Mouse (Mus musculus) large intestine, adult 2 months (tissue): ENCODE data around the gene Cacna1e. TPM values are rescaled to one million over a fixed set of nuclear protein-coding genes. Genes with fewer than 3 reads are reported as not detected.

Experiments
- DNase-seq: peaks from one replicate; pipeline ENCODE4 v3.0.0-alpha.2; 2012; ENCODE audit warnings: low read depth, low spot score
- WGBS: fragments of 180-500 bp; shearing (Covaris S2); methylation state at CpG from one replicate; pipeline ENCODE4 v1.1.7; 2018; 5-methylcytosine and 5-hydroxymethylcytosine counted together
- polyA plus RNA-seq: library from polyadenylated mRNA; depleted of rRNA; stranded (reverse); fragments of >200 nt; gene quantifications from 2 replicates; pipeline ENCODE4 v1.2.3, GENCODE M21; 2012

Gene Cacna1e
- polyA plus RNA-seq, 1 experiment: 0.82 TPM

DNA sequence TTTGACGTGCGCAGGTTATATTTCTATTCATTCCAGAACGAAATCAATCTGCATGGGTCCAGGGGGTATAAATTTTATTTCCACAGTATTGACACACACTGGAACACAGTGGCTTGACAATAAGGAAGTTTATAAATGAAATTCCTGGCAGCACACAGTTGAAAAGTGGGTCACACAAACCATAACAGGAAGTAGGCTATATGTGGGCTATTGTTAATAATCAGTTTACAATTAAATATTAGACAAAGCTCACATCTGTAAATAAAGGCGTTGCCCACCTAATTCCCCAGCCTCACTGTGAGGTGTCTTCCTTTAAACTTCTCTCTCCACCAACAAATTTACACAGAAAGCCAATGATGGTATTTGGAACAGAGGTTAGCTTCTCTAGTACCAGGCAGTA is 305.6 kb downstream of the Cacna1e start:
- 33% methylated on average over 4 of the region's 4 CpGs for WGBS
- DNase-seq: no peak

DNA sequence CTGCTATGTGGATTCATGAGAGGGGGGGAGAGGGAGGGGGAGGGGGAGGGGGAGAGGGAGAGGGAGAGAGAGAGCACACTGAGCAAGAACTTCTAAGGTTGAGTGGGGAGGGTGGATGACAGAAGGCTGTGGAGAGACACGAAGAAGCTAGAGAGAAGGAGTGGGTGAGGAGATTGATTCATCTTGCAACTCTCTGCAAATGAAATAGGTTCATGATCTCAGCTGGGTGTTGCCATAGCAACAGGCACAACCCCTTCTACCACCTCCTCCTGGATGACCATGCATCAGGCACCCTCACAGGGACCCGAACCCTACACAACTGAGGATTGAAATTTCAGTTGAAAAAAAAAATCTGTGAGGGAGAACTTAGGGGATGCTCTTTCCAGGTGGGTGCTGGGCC is 307.9 kb downstream of the Cacna1e start:
- 87% methylated on average over 2 of the region's 2 CpGs for WGBS
- DNase-seq: no peak

DNA sequence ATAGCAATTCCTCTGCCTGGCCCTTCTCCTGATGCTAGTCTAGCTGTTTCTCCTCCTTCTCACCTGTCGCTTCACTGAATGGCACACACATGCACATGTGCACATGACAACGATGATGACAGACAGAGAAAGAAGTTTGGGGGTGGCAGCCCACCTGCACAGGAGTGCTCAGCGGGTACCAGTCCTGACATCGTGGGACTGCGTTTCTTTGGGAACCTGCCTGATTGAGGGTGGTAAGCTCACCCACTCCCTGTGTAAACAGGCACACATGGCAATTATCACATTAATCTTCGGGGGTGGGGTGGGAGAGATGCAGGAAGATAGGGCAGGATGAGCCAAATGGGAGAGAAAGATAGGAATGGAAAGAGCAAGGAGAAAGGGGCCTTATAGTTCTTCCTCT is 318.3 kb downstream of the Cacna1e start:
- DNase-seq: no peak
- 59% methylated on average over 6 of the region's 6 CpGs for WGBS

DNA sequence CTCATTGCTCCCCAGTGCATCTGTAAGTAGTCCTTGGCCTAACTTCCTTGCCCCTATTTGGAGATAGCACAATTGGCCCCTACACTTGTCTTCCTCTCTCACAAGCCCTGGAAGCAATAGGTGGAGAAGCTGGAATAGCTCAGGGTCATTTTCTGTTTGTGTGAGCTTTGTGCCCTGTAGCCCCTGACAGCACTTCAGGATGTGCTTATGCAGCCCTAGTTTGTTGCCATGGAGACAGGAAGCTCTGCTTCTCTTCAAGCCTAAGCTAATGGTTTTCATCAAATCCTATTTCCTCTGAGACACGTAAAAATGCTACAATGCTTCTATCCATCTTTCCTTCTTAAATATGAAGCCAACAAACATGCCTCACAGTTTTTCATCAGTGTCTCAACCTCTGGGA is 328.5 kb downstream of the Cacna1e start:
- 40% methylated on average over 1 of the region's 1 CpGs for WGBS

DNA sequence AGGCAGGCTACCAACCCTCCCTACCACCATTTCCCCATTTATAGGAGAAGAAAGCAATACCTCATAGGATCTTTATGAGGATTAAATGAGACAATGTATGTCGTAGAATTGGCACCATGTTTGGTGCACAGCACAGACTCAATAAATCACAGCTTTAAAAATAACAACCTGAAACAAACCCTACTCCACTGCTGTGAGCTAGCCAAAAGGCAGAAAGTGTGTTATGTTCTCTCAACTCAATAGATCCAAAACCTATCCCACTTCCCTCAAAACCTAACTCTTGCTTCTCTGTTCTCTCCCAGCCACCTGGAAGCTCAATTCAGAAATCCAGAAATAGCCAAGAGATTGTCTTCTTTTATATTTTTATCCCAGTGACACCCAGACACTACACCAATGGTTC is 331.2 kb downstream of the Cacna1e start:
- DNase-seq: no peak
- 30% methylated on average over 1 of the region's 1 CpGs for WGBS

More for the DNA sequence above, 328.5 kb downstream of the Cacna1e start:
- no peak for DNase-seq

DNA sequence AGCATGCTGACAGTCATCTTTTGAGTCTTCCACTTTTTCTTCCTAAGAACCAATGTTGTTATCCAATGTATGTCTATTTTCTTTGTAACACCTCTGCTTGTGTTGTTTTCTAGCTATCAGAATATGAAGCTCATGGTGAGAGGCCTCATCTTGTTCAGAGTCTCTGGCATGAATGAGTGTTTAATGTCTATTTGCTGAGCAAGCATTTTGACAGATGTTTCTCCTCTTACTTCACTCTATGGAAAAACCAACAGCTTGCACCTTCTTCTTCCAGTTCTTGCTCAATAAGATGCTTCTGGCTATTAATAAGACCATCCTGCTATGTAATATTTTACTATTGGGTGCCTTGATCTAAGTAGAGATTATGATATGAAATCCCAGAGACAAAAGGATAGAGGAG is 346.9 kb downstream of the Cacna1e start:
- DNase-seq: no peak

DNA sequence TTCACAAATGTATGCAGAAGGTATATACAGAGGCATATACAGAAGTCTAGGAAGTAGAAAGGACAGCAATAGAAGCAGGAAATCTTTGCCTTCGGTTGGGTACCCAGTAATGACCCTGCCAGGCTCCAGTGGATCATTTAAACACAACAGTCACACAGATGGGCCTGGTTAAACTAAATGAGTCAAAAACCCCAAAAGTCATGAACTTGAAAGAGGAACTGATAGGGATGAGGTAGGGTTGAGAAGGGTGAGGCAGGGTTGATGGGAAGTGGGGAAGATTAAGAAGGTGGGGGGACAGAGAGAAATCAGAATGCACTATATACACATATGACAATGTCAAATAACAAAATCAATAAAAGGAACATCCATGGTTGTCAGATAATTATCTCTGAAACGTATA is 347.5 kb downstream of the Cacna1e start:
- 67% methylated on average over 2 of the region's 2 CpGs for WGBS
- no peak for DNase-seq

DNA sequence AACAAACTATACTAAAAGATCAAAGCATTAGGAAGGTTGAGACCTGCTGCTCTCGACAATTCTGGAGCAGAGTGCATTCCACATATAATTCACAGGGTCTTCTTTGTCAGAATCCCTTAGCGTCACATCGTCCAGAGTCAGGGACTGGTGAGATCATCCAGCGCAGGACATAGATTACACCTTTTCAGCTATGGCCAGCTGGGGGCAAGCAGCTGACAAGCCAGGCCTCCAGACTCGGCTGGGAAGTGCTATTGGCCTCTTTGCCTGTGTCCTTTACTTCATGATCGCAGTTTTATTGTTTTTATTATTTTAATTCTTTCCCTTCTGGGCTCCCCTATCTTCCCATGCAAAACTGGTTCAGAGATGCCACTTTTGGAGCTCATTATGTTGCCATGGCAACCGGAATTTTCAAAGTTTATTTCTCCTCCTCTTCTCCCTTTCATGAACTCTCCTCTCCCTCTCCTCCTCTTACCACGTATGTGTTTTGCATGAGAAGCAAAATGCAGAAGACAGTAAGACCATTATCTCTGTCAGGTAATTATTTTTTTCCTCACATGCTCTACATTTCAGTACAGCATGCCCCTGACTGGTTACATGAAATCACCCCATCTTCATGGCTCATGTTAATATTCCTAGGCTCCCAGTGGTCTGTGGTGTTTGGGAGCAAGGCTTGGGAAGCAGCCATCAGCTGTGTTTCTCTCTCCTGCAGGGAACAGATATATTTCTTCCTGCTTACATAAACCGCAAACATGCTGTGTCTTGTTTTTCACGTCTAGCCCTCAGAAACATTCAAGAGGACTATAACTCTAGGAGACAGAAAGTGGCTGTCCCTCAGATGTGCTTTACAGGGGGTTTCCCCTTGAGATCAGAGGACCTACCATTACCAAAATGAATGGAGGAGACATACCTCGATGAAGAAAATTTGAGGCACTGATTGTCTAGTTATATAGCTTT is 351.0 kb downstream of the Cacna1e start:
- no peak for DNase-seq
- 72% methylated on average over 11 of the region's 11 CpGs for WGBS

DNA sequence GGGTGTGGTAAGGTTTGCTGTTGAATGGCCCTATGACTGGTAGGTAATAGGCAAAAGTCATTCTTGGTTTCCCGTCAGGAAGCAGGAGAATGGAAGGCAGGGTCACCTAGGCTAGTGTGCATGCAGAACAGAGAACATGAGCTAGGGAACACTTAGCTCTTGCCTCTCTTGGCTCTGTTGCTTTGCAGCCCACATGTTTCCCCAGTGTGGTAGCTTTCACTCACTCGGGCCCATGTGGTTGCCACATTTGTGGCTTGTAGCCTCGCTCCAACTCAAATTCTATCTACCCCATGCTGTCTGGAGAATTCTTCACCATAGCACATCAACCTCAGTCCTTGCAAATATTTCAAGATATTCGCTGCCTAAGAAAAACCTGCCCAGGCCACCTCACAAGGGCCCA is 354.6 kb downstream of the Cacna1e start:
- 86% methylated on average over 4 of the region's 4 CpGs for WGBS
- DNase-seq: no peak

DNA sequence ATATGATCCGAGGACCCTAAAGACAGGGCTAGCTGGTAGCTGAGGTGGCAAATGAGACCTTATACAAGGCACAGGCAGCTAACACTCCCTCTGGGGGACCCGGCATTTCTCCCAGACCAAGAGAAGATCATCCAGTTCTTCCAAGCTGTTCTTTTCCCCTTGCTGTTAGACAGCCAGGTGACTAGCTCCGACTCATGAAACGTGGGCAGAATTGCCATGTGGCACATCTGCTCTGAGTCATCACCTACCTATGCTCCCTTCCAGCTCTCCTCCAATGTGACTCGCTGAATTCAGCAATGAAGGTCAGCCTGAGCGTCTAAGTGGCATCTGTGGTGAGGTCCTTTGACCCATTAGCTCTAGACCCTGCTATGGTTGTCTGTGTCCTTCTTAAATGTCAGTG is 355.5 kb downstream of the Cacna1e start:
- no peak for DNase-seq
- WGBS: 78% methylated on average over 6 of the region's 6 CpGs

DNA sequence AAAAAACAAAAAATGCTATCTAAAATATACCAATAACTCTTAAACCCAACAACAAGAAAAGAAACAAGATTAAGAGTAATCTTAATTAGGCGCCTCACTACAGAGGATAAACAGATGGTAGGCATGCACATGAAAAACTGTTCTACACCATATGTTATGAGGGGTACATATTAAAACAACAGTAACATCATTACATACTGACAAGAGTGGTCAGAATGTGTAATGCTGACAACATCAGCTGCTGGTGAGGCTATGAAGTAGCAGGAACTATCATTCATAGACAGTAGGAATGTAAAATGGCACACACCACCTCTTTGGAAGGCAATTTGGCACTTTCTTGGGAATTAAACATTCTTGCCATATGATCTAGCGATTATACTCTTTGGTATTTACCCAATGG is 363.6 kb downstream of the Cacna1e start:
- no peak for DNase-seq
- 92% methylated on average over 2 of the region's 2 CpGs for WGBS

DNA sequence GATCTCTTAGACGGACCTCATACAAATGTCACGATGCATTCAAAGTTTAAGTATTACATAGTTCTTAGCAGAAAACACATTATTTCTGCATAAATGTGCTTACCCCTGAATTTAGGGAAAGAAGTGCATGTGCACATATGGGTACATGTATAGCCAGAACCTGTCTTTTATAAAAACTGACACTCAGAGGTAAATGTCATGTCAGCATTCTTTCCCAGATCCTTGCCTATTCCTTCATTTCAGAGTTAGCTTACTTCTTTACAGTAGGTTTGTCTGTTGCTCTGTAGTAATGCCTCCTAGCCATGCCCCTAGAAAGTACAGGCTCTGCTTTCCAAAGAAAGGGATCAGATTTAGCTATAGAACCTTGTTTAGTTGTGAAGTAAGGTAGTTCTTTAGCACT is 369.0 kb downstream of the Cacna1e start:
- no peak for DNase-seq
- 81% methylated on average over 2 of the region's 2 CpGs for WGBS

DNA sequence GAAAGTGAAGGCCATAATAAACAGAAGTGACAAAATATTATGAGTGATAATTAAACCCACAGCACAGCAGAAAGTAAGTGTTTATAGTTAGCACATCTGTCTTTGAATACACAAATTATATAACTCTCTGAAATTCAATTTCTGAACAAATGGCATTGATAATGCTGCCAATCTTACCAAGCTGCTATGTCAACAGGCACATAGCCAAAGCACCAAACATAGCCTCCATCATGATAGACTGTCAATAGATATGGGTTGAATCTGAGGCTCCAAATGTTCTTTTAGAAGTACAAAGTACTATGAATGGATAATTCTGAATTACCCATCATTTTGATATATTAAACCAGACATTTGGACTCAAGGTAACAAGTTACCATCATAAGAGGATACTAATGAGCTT is 372.6 kb downstream of the Cacna1e start:
- DNase-seq: no peak

DNA sequence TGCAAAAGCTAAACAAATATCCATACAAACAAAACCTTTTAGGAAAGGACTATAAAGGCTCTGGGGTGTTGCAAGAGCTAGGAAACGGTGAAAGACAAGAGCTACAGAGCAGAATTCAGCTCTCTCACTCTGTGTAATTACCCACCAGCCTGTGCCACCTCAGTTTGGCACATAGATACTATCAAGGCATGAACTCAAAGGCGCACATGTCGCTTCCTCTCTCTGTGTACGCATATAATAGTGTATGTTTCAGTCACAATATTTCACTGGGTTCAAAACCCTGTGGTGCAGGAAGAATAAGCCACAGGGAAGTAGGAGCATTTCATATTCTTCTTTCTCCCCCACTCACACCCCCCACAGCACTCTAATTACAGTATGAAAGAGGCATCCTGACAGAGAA is 380.3 kb downstream of the Cacna1e start:
- DNase-seq: no peak
- WGBS: 71% methylated on average over 4 of the region's 4 CpGs

DNA sequence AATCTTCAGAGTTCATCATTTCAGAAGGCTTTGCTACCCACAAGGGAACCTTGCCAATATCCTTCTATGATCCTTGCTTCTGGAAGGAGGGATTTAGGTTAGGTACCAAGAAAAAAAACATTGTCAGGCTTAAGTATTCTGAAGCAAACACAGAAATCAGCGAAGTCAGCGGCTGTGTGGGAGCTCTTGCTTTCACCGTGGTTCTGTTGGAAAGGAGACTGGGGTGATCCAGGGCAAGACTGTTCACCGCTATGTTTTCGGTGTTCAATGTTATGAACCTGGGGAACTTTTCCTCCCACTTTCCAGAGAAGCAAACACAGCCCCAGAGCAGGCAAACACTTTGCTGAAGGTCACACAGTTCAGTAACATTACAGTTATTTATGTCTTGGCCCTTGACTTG is 383.4 kb downstream of the Cacna1e start:
- DNase-seq: no peak
- 46% methylated on average over 5 of the region's 5 CpGs for WGBS

DNA sequence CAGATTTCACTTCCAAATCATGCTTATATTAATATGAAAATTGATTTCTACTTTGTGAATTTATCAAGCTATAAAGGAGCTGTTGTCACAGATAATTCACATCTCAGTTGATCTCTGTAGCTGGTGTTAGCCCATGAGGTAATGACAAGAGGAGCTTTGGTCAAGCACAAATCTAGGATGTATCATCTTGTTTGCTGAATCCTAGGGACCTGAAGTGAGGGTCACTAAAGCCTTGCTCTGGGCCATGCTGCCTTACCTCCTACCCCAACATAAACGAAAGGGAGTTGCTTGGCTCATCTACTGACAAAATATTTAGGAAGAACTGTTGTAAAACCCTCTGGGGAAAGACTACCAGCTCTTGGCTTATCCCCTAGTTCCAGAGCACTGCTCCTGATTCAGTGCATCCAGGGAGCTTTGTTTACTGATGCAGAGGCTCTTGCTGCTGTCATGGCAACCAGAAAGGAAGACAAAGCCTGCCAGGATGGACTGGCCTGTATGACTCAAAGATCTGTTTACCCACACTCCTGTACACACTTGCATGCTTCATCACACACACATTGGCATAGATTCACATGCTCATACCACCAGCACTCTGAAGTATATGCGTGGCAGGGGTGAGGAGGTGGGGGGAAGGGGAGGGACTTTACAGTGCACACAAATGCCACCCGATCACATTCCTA is 384.0 kb downstream of the Cacna1e start:
- 39% methylated on average over 3 of the region's 3 CpGs for WGBS

DNA sequence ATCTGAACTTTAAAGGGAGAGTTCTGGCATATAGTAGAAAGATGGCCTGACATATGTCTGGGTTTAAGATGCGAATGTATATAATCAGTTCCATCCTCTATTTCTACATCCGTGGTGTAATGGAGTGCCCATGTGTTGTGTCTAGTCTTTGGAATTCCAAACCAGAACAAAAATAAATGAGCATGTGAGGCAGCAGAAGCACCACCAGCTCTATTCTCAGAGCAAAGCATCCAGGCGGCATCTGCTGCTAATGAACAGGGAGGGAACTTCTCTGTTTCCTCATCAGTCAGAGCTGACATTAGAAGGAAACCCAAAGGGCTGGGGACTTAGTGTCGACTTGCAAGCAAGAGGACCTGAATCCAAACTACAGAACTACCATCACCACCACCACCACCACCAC is 385.5 kb downstream of the Cacna1e start:
- 73% methylated on average over 4 of the region's 4 CpGs for WGBS
- DNase-seq: no peak

More for the DNA sequence above, 384.0 kb downstream of the Cacna1e start:
- DNase-seq: no peak

DNA sequence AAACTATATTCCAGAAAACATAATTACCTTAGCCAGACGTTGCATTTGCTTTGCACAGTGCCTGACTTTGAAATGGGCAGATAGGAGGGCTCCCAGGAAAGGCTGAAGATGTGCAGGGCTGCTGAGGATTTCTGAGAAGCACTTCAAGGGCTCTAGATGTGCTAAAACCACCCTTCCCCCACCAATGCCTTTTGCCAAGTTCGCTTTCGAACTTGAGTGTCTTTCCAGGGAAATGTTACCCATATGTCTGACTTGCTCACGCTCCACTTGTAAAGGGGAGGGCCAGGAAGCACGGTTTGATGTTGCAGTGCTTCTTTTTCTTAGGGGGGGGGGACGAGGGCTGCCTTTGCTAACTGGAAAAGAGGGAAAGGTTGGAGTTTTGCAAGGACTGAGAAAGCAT is 393.2 kb downstream of the Cacna1e start:
- WGBS: 42% methylated on average over 6 of the region's 6 CpGs
- DNase-seq: no peak

DNA sequence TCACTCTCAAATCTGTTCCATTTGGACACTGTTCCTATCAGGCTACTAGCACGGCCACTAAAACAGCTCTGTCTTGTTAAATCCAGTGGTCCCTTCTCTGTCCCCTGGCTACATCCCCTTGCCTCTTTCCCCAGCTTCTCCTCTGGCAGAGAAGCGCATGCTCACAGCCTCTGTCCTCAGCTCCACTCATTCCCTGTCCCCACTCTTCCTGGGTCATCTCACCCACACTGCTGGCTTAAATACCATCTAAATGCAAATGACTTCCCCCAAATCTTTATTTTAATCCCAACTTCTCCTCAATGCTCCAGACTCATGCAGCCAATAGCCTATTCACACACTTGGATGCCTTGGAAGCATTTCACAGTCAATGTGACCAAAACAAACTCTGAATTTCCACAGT is 407.6 kb downstream of the Cacna1e start:
- WGBS: 80% methylated on average over 2 of the region's 2 CpGs
- no peak for DNase-seq

DNA sequence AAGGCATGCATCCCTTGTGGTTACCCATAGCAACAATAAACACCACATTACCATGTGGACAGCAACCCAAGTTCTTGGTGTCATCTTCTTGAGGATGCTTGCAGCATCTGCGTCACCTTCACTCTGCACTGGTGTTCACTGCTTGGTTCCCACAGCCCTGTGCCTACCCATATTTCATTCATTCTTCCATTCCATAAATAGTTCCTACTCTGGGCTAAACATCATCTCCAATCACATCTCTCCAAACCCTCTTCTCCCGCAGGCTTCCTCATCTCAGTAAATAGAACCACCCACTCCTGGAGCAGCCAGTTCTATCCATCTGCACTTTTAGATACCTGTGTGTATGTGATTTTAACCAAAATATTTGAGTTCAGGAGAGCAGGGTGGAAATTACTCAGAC is 408.6 kb downstream of the Cacna1e start:
- no peak for DNase-seq
- 85% methylated on average over 2 of the region's 2 CpGs for WGBS

DNA sequence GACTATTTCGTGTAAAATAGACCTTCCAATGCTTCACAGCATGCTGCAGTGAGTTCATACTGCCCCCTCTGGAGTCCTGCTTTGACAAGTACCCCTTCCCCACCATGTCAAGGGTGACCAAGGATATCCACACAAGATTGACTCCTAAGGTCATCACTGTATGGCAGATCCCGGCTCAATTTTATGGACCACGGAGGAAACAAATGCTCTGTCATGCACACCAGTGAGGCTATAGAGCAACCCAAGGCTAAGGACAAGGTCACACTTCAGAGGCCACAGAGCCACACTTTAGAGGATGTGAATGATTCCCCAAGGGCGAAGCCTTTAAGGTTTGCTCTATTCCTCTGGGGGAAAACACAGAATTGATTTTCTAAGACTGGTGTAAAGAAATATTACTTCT is 410.1 kb downstream of the Cacna1e start:
- no peak for DNase-seq
- WGBS: 67% methylated on average over 4 of the region's 4 CpGs
